Mouse (Mus musculus) hindbrain, embryonic 12.5 days (tissue): ENCODE measurements around the gene Mctp1. TPM values are rescaled to one million over a fixed set of nuclear protein-coding genes. Genes with fewer than 3 reads are reported as not detected.

Experiments used
- ATAC-seq: fragments of 200-750 bp; cut with Nextera tagmentation; 2 replicates; pipeline ENCODE4 v1.8.0; 2017; ENCODE audit warnings: moderate TSS enrichment; ENCODE audit not compliant: low FRiP score
- H3K27ac ChIP-seq: fragments of 300-500 bp; sonication (generic); 2 replicates; pipeline ENCODE4 v1.5.1; 2016; ENCODE audit warnings: mild to moderate bottlenecking
- H3K27me3 ChIP-seq: fragments of 300-500 bp; sonication (generic); 2 replicates; pipeline ENCODE4 v1.6.1; 2016; ENCODE audit warnings: mild to moderate bottlenecking
- H3K36me3 ChIP-seq: fragments of 300-500 bp; sonication (generic); 2 replicates; pipeline ENCODE4 v1.6.1; 2016; ENCODE audit warnings: mild to moderate bottlenecking
- H3K4me1 ChIP-seq: fragments of 300-500 bp; sonication (generic); 2 replicates; pipeline ENCODE4 v1.6.1; 2016
- H3K4me2 ChIP-seq: fragments of 300-500 bp; sonication (generic); replicated peaks from 2 replicates; pipeline ENCODE4 v1.6.1; 2016; ENCODE audit warnings: mild to moderate bottlenecking
- H3K4me3 ChIP-seq: fragments of 300-500 bp; sonication (generic); 2 replicates; pipeline ENCODE4 v1.5.1; 2016; ENCODE audit warnings: mild to moderate bottlenecking
- H3K9ac ChIP-seq: fragments of 300-500 bp; sonication (generic); 2 replicates; pipeline ENCODE4 v1.6.1; 2016; ENCODE audit warnings: mild to moderate bottlenecking, moderate library complexity
- H3K9me3 ChIP-seq: fragments of 300-500 bp; sonication (generic); replicated peaks from 2 replicates; pipeline ENCODE4 v1.6.1; 2016; ENCODE audit warnings: mild to moderate bottlenecking
- WGBS: fragments of 180-500 bp; shearing (Covaris S2); methylation state at CpG from one replicate; pipeline ENCODE4 v1.1.7; 2016; 5-methylcytosine and 5-hydroxymethylcytosine counted together
- polyA plus RNA-seq: library from polyadenylated mRNA; unstranded; fragments of >200 nt; fragmentation: Nextera tagmentation; extraction: Ambion mirVana; gene quantifications from 2 replicates; pipeline ENCODE4 v1.2.1, GENCODE M21; 2016

Mctp1 gene
- polyA plus RNA-seq, 1 experiment from 2014 or later, result 3.6 TPM

DNA sequence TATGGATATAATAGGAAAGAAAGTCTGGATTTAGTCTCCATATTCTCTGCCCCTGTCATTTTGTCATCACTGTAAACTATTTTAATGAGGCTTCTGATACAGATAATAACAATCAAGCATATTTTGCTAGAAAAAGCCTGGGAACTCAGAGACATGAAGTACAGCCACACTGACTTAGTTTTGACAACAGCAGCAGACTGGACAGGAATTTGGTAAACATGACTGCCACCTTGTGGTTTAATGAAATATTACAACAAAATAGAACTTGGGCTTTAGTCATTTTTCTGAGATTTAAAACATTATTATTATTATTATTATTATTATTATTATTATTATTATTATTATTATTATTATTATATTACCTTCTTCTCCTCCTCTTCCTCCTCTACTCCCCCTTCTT is 297.0 kb downstream of the Mctp1 start:
- H3K36me3 ChIP-seq, result no peaks in the 10 kb centered on the region
- H3K27me3 ChIP-seq, result no peaks in the 10 kb centered on the region
- no peak overlapping the region for H3K9ac ChIP-seq
- no peak for ATAC-seq
- no peaks in the 10 kb centered on the region for H3K4me1 ChIP-seq
- H3K27ac ChIP-seq, result no peak overlapping the region
- H3K4me3 ChIP-seq, result no peak overlapping the region
- H3K9me3 ChIP-seq, result no peaks in the 10 kb centered on the region
- no peak overlapping the region for H3K4me2 ChIP-seq

- no peak for ATAC-seq
- 88% methylated on average over 2 of the region's 2 CpGs for WGBS
These were observed 305.0 kb downstream of the Mctp1 start for GRCm38 (mm10) chr13:76689349-76689748.

DNA sequence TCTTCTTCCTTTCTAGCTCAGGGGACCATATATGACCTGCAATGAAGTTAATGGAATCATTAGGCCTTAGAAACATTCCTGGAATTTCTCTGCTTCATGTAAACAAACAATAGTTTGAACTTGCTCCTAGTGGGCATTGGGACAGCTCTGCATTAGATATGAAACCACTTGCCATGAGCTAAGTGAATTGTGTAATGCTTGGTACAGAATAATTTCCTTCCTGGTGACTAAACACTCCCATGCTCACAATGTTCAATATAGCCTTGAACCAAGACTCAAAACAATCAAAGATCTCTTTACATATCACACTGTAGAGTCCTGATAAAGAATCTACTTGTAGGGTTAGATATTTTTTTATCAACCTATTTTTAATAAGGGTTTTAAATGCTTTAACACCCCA is 305.8 kb downstream of the Mctp1 start:
- Histone ChIP-seq H3K36me3 (no peaks in the 10 kb centered on the region), H3K27me3 (no peaks in the 10 kb centered on the region), H3K9ac (no peak overlapping the region), H3K4me2 (no peak overlapping the region), H3K27ac (no peak overlapping the region), H3K4me1 (no peaks in the 10 kb centered on the region), H3K9me3 (no peaks in the 10 kb centered on the region), H3K4me3 (no peak overlapping the region)
- ATAC-seq, result no peak

More at GRCm38 (mm10) chr13:76689349-76689748, 305.0 kb downstream of the Mctp1 start:
- Histone ChIP-seq H3K9ac (no peak overlapping the region), H3K4me2 (no peak overlapping the region), H3K9me3 (no peaks in the 10 kb centered on the region), H3K27ac (no peak overlapping the region), H3K4me3 (no peak overlapping the region), H3K4me1 (no peaks in the 10 kb centered on the region), H3K27me3 (no peaks in the 10 kb centered on the region), H3K36me3 (no peaks in the 10 kb centered on the region)

GRCm38 (mm10) chr13:76690697-76691096 is 306.4 kb downstream of the Mctp1 start:
- no peaks in the 10 kb centered on the region for H3K4me1 ChIP-seq
- 84% methylated on average over 1 of the region's 1 CpGs for WGBS
- ATAC-seq, result no peak
- no peaks in the 10 kb centered on the region for H3K9me3 ChIP-seq
- no peak overlapping the region for H3K4me3 ChIP-seq
- H3K9ac ChIP-seq, result no peak overlapping the region
- H3K36me3 ChIP-seq, result no peaks in the 10 kb centered on the region
- no peak overlapping the region for H3K4me2 ChIP-seq
- no peak overlapping the region for H3K27ac ChIP-seq
- H3K27me3 ChIP-seq, result no peaks in the 10 kb centered on the region

DNA sequence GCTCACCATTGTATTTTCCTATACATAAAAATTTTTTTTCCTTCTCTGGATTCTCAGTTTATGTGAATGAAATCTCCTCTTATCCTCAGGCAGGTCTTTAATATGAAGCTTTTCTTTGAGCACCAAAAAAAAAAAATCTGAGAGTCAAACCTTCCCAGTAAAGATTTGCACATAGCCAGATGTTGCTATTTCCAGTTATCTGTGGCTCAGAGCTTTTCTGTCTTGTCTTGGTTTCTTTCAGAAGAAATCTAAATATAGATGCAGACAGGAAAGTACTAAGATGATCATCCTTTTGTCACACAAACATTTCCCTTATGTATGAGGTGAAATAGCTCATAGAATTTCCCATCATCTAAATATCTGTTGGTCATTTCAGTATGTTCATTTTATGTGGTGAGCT is 349.7 kb downstream of the Mctp1 start:
- no peak overlapping the region for H3K9ac ChIP-seq
- H3K27ac ChIP-seq, result no peak overlapping the region
- no peaks in the 10 kb centered on the region for H3K36me3 ChIP-seq
- H3K4me2 ChIP-seq, result no peak overlapping the region
- no peak overlapping the region for H3K4me3 ChIP-seq
- no peaks in the 10 kb centered on the region for H3K9me3 ChIP-seq
- H3K27me3 ChIP-seq, result no peaks in the 10 kb centered on the region
- ATAC-seq, result no peak
- no peaks in the 10 kb centered on the region for H3K4me1 ChIP-seq

DNA sequence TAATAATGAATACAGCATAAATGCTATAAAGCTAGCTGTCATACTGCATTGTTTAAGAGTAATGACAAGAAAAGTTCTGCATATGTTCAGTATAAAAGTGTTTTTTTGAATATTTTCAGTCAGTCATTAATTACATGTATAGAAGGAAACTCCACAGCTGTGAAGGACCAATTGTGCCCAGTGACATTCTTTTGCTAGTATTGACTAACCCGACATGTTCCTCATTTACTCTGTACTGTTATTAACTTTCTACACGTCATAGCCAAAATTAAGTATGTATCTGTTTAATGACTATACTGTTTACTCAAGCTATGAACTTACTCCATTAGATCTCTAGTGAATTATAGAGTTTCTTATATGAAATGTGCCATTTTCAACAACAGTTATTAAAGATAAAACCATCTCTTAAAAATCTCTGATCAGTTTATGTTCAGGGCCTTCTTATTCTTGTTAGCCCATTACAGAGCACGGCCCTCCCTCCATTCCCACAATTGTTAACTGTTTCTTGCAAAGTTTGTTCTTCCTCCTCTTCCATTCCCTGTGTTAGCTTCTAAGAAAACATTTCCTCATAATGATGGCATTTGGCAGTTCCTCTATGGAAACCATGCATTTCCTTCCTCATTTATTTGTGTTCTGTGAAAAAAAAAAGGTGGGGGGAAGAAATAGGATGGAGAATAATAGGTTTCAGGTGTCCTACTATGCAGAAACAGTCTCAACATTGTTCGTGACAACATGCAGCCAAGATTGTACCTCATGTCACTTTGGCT is 366.5 kb downstream of the Mctp1 start:
- H3K4me1 ChIP-seq, result no peaks in the 10 kb centered on the region
- no peaks in the 10 kb centered on the region for H3K27me3 ChIP-seq
- H3K9ac ChIP-seq, result no peak overlapping the region
- WGBS, result 88% methylated on average over 4 of the region's 4 CpGs
- H3K27ac ChIP-seq, result no peak overlapping the region
- H3K4me2 ChIP-seq, result no peak overlapping the region
- no peaks in the 10 kb centered on the region for H3K9me3 ChIP-seq
- no peak for ATAC-seq
- H3K4me3 ChIP-seq, result no peak overlapping the region
- H3K36me3 ChIP-seq, result no peaks in the 10 kb centered on the region

GRCm38 (mm10) chr13:76759832-76760490 is 375.6 kb downstream of the Mctp1 start:
- H3K4me1 ChIP-seq, result no peaks in the 10 kb centered on the region
- no peak overlapping the region for H3K4me2 ChIP-seq
- no peak overlapping the region for H3K27ac ChIP-seq
- H3K4me3 ChIP-seq, result no peak overlapping the region
- H3K27me3 ChIP-seq, result no peaks in the 10 kb centered on the region
- no peak overlapping the region for H3K9ac ChIP-seq
- no peaks in the 10 kb centered on the region for H3K36me3 ChIP-seq
- 26% methylated on average over 6 of the region's 6 CpGs for WGBS
- H3K9me3 ChIP-seq, result no peaks in the 10 kb centered on the region
- no peak for ATAC-seq

- WGBS, result 76% methylated on average over 1 of the region's 1 CpGs
- Histone ChIP-seq H3K4me2 (no peak overlapping the region), H3K36me3 (no peaks in the 10 kb centered on the region), H3K9ac (no peak overlapping the region), H3K27me3 (no peaks in the 10 kb centered on the region), H3K4me3 (no peak overlapping the region), H3K27ac (no peak overlapping the region), H3K4me1 (0 out of 2 replicates have a peak, but pooled peaks cover 3% of the 10 kb centered on the region), H3K9me3 (no peaks in the 10 kb centered on the region)
- ATAC-seq, result no peak
These were observed 415.3 kb downstream of the Mctp1 start for GRCm38 (mm10) chr13:76799662-76800061.

GRCm38 (mm10) chr13:76801126-76801632 is 416.8 kb downstream of the Mctp1 start:
- Histone ChIP-seq H3K9ac (no peak overlapping the region), H3K27me3 (no peaks in the 10 kb centered on the region), H3K4me1 (0 out of 2 replicates have a peak, but pooled peaks cover 3% of the 10 kb centered on the region), H3K4me2 (no peak overlapping the region), H3K36me3 (no peaks in the 10 kb centered on the region), H3K4me3 (no peak overlapping the region), H3K9me3 (no peaks in the 10 kb centered on the region), H3K27ac (no peak overlapping the region)
- WGBS, result 60% methylated on average over 6 of the region's 6 CpGs
- no peak for ATAC-seq

DNA sequence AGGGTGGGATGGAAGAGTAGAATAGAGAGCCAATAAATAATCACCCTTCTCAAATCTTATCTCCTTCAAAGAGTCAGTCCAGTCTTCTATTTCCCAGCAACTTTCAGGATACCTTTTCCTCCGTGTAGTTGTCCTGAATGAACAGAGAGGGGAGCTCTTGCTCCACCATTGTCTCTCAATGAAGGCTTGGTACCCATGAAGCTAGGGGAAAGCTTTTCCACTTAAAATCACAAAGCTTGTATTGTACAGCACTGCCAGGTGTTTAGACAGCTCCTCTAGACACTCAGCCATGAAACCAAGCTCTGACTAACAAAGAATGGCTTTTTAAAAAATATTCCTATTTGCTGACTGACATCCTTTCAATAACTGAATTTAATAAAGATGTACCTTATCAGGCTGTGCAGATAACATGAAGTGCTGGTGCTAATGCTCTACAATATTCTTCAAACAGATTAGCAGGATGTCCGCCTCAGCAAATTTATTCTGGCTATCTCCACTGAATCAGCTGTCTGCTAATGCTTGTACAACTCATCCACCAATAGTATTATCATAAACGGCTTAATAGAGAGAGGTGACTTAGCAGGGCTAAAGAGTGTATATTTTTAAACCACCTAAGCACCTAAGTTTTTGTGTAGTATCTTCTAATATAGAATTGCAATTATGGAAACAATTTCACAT is 417.9 kb downstream of the Mctp1 start:
- Histone ChIP-seq H3K4me3 (no peak overlapping the region), H3K9me3 (no peaks in the 10 kb centered on the region), H3K27ac (0 out of 2 replicates have a peak overlapping the region, but pooled peaks have one; percentile 23), H3K27me3 (no peaks in the 10 kb centered on the region), H3K36me3 (no peaks in the 10 kb centered on the region), H3K4me2 (no peak overlapping the region), H3K9ac (no peak overlapping the region), H3K4me1 (0 out of 2 replicates have a peak, but pooled peaks cover 3% of the 10 kb centered on the region)
- WGBS, result 50% methylated on average over 3 of the region's 3 CpGs
- peak; percentile 77 for ATAC-seq

DNA sequence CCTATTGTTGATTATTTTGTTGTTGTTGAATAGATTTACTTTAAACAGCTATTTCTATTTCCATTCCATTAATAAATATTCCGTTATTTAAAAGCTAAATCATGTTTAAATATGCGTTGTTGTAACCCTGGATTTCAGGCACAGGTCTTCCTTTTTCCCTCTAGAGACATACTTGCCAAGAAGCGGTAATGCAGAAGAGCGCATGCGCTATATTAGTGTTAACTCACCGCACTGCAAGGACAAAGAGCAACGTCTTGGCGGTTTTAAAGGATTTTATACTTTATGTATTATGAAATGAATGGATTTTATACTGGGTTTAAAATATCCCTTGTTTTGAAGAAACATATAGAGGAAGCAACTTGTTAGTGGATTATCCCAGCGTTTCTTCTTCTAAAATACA is 418.6 kb downstream of the Mctp1 start:
- 84% methylated on average over 9 of the region's 9 CpGs for WGBS
- 0 out of 2 replicates have a peak, but pooled peaks cover 3% of the 10 kb centered on the region for H3K4me1 ChIP-seq
- no peaks in the 10 kb centered on the region for H3K27me3 ChIP-seq
- H3K9ac ChIP-seq, result no peak overlapping the region
- H3K4me2 ChIP-seq, result no peak overlapping the region
- no peaks in the 10 kb centered on the region for H3K36me3 ChIP-seq
- H3K9me3 ChIP-seq, result no peaks in the 10 kb centered on the region
- no peak overlapping the region for H3K4me3 ChIP-seq
- no peak for ATAC-seq
- H3K27ac ChIP-seq, result peak overlapping the region; percentile 14; the same call in 1 of the 2 replicates

DNA sequence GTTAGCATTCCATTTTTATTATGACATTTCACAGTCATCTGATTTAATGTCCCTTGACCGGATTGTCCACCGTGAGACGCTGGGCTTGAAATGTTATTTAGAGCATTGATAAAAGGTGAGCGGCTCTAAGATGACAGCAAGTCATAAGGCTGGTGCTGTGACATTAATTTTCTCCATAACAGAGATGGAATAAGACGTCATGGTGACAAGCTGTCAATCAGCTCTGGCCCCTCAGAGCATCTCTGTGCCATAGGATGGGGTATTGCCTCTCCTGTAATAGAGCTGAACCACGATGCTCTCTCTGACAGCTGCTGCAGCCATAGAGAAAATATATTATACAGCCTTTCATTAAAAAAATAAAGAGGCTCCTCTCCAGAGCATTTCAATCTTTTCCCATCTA is 419.5 kb downstream of the Mctp1 start:
- H3K9me3 ChIP-seq, result no peaks in the 10 kb centered on the region
- no peak overlapping the region for H3K4me3 ChIP-seq
- 52% methylated on average over 6 of the region's 6 CpGs for WGBS
- no peaks in the 10 kb centered on the region for H3K36me3 ChIP-seq
- no peak overlapping the region for H3K4me2 ChIP-seq
- H3K4me1 ChIP-seq, result 0 out of 2 replicates have a peak, but pooled peaks cover 3% of the 10 kb centered on the region
- peak overlapping the region; percentile 14; the same call in 1 of the 2 replicates for H3K27ac ChIP-seq
- no peaks in the 10 kb centered on the region for H3K27me3 ChIP-seq
- ATAC-seq, result peak; percentile 81
- no peak overlapping the region for H3K9ac ChIP-seq
